Mouse (Mus musculus): ENCODE data around the gene Mdfi.

DNA sequence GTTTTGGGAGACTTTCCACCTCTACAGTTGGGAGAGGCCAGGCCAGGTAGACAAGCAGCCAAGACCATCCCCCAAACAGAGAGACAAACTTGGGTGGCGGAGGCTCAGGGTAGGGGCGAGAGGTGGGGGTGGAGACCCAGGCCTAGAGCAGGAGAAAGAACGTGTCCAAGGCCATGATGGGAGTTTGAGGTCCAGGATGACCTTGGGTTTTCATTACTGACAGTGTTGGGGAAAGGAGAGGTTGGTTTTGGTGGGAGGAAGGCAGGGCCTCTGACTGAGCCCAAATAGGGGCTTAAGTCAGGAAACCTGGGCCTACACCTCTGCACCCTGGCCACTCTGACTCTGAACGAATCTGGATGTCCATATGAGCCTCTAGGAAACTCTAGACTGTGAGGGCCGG, 2.7 kb downstream of the Mdfi start:
- TF ChIP-seq GATA1 (IDR thresholded peaks at IDR 0.05; ENCODE audit: borderline replicate concordance, low read length) (no peak), FLI1 (IDR thresholded peaks at IDR 0.05; ENCODE audit: low read length) (no peak)

All from megakaryocyte, embryonic 14.5 days (primary cell).